Mouse (Mus musculus) thymus, postnatal 14 days (tissue): Measurements from ENCODE around the gene Tmem150a.

Source experiments
- DNase-seq: peaks from one replicate; pipeline ENCODE4 v3.0.0; 2021

Tmem150a gene

GRCm38 (mm10) chr6:72374820-72375563 is 19.7 kb downstream of the Tmem150a start:
- peak; percentile 11 for DNase-seq

GRCm38 (mm10) chr6:72378510-72379234 is 23.4 kb downstream of the Tmem150a start:
- DNase-seq = no peak

- peak; percentile 11 for DNase-seq
These were observed 24.3 kb downstream of the Tmem150a start for GRCm38 (mm10) chr6:72379377-72380130.

- DNase-seq = peak; percentile 95
These were observed 25.0 kb downstream of the Tmem150a start, which contains the start of gene Vamp5 for GRCm38 (mm10) chr6:72380131-72380770. TSS of gene Vamp5 (minus strand) at chr6:72380468.

- no peak for DNase-seq
These were observed 27.2 kb downstream of the Tmem150a start for GRCm38 (mm10) chr6:72382494-72382893.

- no peak for DNase-seq
These were observed 28.0 kb downstream of the Tmem150a start for GRCm38 (mm10) chr6:72383142-72383820.

- no peak for DNase-seq
These were observed 28.7 kb downstream of the Tmem150a start for GRCm38 (mm10) chr6:72383952-72384351.

- DNase-seq = no peak
These were observed 30.0 kb downstream of the Tmem150a start for GRCm38 (mm10) chr6:72385258-72385657.

GRCm38 (mm10) chr6:72386561-72386960 is 31.3 kb downstream of the Tmem150a start:
- DNase-seq = no peak

GRCm38 (mm10) chr6:72387816-72388215 is 32.6 kb downstream of the Tmem150a start:
- DNase-seq = no peak

- no peak for DNase-seq
These were observed 33.0 kb downstream of the Tmem150a start for GRCm38 (mm10) chr6:72388266-72388665.

- DNase-seq = no peak
These were observed 33.6 kb downstream of the Tmem150a start for GRCm38 (mm10) chr6:72388791-72389329.

GRCm38 (mm10) chr6:72389471-72389940 is 34.3 kb downstream of the Tmem150a start:
- peak; percentile 12 for DNase-seq

GRCm38 (mm10) chr6:72389941-72390771 is 34.9 kb downstream of the Tmem150a start, which contains the start of gene Vamp8:
TSS of gene Vamp8 (minus strand) at chr6:72390703.
- peak; percentile 69 for DNase-seq

- peak; percentile 30 for DNase-seq
These were observed 35.7 kb downstream of the Tmem150a start for GRCm38 (mm10) chr6:72390795-72391521.

GRCm38 (mm10) chr6:72392341-72392740 is 37.1 kb downstream of the Tmem150a start:
- DNase-seq = no peak

- no peak for DNase-seq
These were observed 41.6 kb downstream of the Tmem150a start for GRCm38 (mm10) chr6:72396837-72397251.

- DNase-seq = no peak
These were observed 44.7 kb downstream of the Tmem150a start for GRCm38 (mm10) chr6:72399967-72400366.

GRCm38 (mm10) chr6:72401875-72402274 is 46.6 kb downstream of the Tmem150a start:
- DNase-seq = peak; percentile 80

- DNase-seq = no peak
These were observed 50.1 kb downstream of the Tmem150a start for GRCm38 (mm10) chr6:72405356-72405755.
